Mouse (Mus musculus) WW6 (cell line): ENCODE measurements at regions not wholly inside any gene's neighbourhood (a gene's known extent, or its start where the extent isn't known, plus 50 kb on each side); places are given as distances from the start of the nearest gene placed in this dataset.

Experiments
- DNase-seq: peaks from one replicate; pipeline ENCODE4 v3.0.0-alpha.2; 2013; ENCODE audit warnings: low read depth, low spot score

DNA sequence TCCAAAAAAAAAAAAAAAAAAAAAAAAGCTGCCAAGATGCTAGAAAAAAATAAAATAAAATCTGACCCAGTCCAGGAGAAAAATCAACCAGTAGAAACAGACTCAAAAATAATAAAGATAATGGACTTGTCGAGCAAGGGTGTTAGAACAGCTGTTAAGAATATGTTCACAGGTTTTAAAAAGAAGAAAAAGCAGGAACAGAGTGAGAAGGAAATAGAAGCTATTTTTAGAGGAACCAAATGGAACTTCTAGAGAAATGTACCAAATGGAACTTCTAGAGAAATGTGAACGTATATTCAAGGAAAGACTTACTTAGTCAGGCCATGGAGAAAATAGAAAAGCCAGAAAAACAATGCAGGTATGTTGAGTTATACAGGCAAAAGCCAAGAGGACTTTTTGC, 662.4 kb upstream of the Jmjd1c start:
- no peak for DNase-seq

DNA sequence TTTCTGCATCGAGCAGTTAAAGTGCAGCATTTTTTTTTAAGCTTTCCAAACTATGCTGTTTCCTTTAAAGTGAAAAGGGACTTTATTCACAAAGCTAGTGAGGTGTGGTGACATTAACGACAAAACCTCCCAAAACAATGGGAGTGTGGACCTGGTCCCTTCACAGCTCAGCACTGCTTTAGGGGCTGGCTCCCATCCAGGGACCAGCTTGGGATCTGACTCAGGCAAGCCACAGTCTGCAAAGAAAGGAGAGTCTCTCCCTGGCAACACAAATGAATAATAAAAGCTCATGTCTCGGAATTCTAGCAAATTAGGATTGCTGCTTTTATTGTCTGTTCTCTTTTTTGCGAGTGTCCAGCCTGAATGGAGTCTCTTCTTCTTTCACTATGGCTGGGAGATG, 625.2 kb upstream of the Jmjd1c start:
- DNase-seq: no peak

DNA sequence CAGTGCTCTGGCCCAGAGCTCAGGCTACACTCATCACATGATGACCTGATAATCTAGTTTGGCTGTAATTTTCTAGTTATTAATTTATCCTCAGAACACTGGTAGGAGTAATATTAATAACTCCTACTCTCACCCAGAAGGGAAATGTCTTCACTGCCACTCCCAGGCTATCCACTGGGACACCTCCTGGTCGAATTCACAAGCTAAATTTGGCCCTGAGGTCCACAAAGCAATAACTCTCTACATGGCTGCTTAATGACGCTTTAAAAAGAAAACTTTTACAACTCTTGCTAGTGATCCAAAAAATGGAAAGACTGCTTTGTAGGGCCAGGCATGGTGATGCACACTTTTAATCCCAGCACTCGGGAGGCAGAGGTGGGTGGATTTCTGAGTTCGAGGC, 623.9 kb upstream of the Jmjd1c start:
- DNase-seq: no peak

DNA sequence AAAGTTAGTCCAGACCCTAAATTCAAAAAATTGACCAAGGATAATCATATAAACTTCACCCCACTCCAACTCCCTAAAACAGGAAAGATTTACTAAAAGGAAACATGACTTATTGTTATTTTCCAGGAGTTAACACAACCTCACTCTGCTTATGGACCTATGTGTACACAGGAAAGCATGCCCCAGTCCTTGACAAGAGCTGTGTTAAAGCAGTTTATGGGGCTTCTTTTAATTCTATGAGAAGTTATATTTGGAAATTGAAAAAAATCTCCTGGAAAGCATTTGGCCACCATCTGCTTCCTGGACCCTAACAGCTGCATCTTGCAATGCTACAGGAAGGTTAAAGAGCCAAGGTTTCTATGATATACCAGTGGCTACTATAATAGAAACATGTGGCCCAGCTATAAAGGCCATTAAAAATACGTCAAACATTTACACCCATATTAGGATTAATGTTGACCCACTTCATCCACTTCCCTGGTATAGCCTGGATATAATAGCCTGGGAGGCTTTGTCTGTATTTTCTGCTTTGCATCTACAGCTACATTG, 620.7 kb upstream of the Jmjd1c start:
- no peak for DNase-seq

DNA sequence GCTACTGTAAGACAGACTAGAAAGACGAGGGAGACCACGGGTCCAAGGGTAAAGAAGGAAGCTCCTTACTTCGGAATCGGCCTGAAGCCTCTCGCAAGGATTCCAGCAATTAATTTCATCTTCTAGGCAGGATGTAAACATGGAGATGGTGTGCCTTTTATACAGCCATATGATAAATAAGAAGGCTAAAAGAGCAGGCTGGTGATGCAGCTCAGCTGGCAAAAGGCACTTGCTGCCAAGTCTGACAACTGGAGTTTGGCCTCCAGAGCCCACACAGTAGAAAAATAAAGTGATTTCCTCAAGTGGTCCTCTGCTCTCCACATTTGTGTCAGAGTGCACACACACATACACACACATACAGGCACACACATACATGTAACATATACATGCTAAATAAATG, 605.1 kb upstream of the Jmjd1c start:
- no peak for DNase-seq

DNA sequence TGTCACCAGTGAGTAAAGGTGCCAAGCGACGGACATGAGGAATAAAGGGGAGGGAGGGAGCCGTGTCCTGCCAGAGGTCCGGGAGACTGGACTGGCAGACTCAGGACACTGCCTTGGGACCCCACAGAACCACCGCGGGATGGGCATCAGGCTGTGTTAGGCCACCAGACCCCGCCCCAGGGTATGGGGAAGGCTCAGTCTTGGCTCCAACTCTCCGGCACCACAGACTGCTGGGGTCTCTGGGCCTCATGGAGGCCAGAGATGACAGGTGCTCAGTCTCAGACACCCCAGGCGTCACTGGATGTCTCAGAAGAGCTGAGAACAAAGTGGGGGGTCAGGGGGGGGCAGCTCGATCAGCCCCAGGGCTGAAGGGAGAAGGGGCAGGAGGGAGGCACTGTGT, 604.1 kb upstream of the Jmjd1c start:
- no peak for DNase-seq

DNA sequence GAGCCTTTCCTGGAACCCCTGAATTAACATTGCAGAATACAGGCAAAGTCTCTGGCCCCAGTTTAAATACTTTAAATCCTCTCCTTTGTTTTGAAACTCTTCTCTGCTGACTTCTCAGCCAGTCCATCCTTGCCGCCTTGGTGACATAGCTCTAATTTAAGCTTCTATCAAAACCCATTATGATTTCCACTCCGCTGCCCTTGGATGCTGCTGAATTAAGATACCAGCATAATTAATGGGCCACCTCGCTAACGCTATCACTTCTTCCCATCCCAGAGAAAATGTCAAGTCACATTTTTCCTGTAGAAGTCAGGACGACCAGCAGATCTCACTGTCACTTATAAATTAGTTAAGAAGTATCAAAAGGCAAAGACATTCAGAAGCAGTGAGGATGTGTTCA, 556.1 kb upstream of the Jmjd1c start:
- DNase-seq: no peak

DNA sequence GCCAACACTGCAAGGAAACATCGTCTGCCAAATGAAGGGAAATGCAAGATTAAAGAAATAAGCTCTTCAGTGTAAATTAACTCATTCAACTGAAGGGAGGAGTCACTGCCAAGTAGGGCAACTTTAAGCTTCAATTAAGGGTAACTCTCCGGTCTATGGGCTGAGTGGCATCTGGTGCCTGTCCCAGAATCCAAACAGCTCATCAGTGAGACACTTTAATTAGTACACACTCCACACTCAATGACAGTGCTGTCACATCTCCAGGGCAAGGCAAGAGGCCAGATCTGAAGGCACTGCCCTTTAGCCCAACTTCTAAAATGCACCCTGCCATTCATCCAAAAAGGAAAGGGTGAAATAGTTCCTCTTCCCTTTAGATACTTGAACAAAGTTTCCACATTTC, 549.3 kb upstream of the Jmjd1c start:
- DNase-seq: no peak

DNA sequence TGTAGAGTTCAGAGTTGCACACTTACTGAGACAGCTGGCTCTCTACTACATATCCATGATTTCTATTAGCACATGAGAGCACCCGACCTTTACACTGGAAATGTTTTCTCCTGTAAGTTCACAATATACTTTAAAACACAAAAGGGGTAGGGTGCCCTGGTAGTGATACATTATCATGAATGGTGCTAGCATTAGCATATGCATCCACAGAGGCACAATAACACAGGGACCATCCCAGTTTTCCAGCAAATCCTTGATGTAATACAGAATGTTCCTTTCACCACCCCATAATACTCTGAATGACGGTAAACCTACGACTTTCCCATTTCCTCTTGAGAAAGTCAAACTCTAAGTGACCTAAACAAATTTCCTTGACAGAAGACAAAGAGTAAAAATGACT, 548.3 kb upstream of the Jmjd1c start:
- no peak for DNase-seq

DNA sequence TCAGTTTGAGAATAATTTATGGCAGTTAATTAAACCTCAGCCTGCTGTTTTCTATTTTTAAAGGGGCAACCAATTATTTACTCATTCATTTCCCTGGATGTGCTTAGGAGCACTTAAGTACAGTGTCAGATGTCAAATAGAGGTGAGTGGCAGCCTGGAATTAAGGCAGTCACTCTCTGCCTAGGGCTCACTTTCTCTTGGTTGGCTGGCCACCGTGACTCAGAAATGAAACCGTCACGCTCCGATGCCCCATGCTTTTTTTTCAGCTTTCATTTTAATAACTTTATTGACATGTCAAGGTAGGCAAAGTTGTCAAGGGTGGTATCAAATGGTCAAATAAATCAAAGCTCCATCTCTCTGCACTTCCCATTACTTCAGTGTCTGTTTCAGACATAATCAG, 547.9 kb upstream of the Jmjd1c start:
- no peak for DNase-seq

DNA sequence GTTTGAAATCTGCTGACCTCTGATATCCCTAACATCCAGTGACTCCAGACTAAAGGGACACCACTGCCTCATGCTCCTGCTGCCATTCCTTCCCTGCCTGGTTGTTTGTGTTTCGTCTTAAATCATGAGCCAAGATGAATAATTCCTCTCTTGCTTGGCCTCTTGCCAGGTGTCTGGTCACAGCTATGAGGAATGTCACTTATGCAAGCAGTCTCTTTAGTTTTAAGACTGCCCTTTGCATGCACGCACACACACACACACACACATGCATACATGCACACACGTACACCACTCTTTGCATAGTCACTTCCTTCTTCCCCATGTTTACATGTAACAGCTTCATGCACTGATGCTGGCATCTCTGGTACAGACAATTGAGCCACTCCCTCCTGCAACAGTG, 543.0 kb upstream of the Jmjd1c start:
- no peak for DNase-seq

DNA sequence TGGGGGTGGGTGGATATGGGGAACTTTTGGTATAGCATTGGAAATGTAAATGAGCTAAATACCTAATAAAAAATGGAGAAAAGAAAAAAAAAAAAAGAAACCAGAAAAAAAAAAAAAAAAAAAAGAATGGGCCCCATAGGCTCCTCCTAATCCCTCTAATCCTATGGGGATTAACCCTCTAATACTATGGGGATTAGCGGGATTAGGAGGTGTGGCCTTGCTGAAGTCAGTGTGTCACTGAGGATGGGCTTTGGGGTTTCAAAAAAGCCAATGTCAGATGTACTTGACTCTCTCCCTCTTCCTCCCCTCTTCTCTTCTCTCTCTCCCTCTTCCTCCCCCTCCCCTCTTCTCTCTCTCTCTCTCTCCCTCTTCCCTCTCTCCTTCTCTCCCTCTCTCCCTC, 541.7 kb upstream of the Jmjd1c start:
- DNase-seq: no peak

DNA sequence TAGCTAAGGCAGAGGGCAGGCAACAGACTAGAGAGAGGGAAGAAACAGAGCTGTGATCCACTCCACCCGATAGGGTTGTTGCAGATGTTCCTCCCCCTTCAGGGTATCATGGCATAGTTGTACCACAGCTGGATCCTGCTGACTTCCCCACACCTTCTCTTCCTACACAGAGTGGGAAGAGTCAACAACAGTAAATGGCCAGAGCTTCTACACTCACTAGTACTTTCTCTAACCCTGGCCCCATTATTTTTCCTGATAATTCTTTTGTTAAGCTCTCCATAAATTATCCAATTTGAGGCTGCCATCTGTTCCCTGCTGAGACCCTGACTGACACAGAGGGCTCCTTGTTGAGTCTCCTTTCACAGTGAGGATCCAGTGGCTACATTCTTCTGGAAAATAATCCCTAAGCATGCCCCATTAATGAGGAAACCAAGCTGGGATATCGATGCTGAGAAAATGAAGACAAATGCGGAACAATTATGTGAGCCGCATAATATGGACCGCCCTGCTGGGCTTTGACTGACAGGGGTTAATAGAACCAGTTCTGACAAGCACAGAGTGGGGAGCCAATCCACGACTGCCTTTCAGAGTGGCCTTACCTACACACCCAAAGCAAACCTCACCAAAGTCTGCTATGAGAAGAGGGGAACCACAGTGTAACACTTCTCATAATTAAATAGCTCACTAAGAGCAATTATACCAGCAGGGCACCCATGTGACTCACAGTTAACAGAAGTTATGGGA, 537.7 kb upstream of the Jmjd1c start:
- no peak for DNase-seq

DNA sequence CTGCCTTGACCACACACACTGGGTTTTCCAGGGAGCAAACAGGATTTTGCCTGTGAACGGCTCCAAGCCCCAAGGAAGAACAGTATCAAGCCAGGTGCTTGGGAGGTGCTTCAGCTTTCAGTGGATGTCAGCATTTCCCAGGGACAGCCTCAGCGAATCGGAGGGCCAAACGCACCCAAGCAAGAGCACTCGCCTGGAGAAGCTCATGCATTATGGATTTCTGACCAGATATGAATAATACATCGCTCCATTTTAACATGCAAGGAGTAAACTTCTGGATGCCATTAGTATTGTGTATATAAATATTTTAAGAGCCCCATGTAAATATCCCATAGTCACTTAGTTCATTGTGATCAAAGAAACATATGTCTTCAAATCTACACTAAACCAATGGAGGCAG, 530.6 kb upstream of the Jmjd1c start:
- no peak for DNase-seq

DNA sequence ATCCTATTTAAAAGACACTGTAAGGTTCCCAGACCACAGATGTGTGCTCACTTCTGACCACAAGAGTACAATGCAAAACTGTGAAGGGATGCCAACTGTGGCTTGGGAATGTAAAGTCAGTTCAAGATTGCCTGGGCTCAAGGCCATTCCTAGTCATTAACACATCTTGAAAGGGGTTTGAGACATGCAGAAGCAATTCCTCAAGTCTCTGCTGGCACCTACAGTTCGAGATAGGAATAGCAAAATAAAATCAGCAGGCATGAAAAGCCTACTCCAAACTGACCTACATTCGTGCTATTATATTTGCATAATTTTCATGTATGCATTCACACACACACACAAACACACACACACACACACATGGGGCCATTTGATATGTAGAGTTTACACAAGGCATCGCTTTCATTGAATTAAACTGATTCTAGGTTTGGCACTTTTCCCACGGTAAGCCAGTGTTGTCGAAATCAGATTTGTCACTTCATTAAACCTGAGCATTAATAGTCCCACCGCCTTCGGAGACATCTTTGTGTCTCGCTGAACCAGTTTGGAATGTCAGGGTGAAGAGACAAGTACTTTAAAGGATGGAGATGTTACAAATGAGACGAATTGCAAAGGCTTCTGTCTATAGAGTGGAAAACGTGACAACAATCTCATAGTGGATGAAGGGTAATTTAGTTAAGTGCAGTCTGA, 520.9 kb upstream of the Jmjd1c start:
- no peak for DNase-seq

DNA sequence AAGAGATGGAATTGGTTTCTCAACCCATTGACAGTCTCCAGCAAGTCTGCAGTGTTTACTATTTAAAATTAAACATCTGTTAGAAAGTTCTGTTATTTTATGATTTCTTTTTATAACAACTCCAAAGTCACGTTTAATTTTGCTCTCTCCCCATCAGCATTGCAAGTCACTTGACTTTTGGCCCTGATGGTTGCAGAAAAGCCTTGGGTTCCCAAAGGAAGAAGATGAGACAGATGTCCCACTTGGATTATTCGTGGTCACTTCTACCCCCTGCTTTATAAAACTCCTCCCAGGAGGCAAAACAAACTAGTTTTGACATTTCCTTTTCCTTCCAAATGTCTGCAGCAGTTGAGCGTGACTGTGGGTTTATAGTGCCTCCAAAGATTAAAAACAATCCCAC, 502.9 kb upstream of the Jmjd1c start:
- no peak for DNase-seq

DNA sequence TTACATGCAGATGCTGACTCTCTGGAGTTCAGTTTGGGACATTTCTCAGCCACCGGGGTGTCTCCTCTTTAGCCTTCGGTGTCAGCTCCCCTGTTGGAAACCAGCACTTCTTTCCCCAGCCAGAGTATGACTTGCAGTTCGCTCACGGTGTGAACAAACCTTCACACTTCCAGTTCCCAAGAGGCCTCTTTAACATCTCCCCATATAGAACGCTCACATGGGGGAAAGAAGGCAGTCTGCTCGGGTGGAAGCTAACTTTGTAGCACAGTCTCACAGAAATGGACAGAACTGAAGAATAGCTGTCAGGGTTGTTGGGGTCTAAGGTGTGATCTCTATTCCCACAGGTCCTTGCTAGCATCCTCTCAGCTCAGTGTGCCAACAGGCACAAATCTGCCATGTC, 502.4 kb upstream of the Jmjd1c start:
- no peak for DNase-seq

DNA sequence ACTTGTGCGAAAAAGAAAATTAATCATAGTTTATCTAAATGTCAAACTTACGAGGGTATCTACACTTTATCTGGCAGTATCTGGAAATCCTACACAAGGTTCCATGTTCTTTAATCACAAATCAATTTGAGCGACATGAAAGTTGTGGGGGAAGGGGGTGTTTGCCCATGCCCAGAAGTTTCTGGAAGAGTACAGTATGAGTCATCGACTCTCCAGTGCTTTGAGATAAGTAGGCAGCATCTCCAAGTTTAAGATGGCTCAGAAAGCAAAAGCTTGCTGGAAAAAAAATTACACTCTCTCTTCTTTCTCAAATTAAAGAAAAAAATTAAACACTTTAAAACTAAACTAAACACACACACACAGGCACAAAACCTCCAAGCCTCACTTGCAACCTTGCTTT, 498.0 kb upstream of the Jmjd1c start:
- no peak for DNase-seq

DNA sequence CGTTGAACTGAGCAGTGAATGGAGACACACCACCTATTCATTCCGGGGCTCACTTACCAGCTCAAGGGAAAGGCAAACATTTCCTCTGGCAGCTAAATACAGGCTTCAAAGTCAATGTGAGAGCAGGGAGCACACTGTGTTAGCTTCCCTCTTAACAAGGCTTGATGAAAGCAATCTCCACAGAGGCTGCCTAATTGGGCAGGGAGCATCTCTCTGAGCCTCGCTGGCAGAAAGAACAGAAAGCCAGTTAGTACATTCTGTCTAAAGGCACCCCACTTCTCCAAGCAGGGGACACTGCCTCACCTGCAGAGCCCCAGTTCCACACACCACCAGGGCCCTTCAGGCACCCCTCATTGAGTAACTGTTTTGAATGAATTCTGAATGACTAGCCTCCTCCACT, 488.8 kb upstream of the Jmjd1c start:
- DNase-seq: no peak

DNA sequence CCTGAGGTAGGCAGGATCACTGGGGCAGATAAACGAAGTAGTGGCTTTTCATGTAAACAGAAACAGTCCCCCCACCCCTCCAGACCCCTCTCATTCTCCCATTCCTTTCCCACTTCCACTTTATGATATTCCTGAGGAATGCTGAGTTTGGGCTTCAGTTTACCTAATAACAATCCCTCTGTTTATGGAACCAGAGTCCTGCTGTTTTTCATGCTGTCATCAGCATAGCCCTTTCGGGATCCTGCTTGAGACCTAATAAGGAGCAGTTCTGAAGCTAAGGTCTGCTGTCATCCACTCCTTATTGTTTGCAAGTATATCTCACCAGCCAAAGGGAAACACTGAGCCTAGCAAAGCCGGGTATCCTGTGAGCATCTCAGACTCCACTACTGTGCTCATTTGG, 479.6 kb upstream of the Jmjd1c start:
- DNase-seq: no peak

DNA sequence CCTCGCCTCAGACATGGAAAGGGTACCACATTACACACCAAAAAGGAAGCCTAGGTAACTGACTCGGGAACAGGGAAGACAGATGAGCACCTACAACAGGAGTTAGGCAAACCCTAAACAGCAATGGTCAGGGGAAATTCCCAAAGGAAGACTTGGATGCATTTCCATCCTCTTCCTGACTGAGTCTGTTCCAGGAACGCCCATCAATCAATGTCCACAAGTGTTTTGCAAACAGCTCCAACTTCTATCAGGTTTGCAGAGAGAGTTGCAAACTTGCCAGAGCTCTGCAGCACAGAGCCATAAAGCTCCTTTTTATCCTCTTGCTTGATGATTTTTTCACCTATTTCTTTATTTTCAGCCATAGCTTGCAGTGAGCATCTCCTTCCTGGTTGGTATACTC, 464.9 kb upstream of the Jmjd1c start:
- no peak for DNase-seq

DNA sequence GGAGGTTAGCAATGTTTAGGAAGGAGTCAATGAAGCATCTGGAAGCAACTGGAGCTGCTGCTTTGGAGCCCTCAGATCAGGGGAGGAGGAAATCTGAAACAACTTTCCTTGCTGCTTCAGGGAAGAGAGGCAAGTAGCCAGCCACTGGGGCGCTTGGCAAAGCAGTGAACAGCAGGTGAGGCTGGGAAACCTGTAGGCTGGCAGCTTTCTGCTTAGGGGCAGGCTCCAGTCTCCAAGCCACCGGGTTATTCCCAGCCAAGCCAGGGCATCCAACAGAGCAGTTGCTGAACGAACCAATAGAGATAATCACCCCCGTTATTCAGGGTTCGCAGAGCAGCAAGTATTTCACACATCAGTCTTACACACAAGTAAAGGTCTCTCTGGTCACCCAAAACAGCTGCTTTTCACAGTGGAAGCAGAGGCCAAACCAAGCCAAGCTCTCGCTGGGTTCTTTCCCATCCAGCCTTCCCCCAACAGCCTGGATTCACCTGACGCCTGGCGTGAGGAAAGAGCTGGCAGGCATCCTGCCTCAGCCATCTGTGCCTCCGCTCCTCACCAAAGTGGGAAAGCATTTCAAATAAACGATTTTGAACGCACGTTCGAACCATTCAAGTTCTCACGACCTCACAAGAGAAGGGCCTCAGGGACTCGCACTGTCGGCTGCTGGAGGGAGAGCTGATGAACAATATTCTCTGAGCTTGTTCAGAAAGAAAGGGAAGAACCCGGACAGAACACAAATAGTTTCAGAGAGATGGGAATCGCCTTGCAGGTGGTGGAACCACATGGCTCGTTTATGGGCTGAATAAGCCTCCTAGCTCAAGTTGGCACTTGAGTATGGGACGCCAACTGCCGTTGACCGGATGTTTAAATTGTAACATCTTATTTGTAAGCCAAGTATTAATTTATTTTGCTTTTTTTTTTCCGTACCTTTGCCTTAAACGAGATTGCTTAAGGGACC, 454.8 kb upstream of the Jmjd1c start:
- DNase-seq: no peak
